Mouse (Mus musculus): ENCODE results near the gene Nceh1. TPM values are rescaled to one million over a fixed set of nuclear protein-coding genes. Genes with fewer than 3 reads are reported as not detected.
"Not testable (repeated sequence)": the region's sequence is repeated elsewhere in the genome, so short reads cannot be mapped to it uniquely, and the experiment has no call there.

Gene Nceh1
- total RNA-seq, 4 experiments from 2014 or later: 113 to 126 (median 120) TPM

DNA sequence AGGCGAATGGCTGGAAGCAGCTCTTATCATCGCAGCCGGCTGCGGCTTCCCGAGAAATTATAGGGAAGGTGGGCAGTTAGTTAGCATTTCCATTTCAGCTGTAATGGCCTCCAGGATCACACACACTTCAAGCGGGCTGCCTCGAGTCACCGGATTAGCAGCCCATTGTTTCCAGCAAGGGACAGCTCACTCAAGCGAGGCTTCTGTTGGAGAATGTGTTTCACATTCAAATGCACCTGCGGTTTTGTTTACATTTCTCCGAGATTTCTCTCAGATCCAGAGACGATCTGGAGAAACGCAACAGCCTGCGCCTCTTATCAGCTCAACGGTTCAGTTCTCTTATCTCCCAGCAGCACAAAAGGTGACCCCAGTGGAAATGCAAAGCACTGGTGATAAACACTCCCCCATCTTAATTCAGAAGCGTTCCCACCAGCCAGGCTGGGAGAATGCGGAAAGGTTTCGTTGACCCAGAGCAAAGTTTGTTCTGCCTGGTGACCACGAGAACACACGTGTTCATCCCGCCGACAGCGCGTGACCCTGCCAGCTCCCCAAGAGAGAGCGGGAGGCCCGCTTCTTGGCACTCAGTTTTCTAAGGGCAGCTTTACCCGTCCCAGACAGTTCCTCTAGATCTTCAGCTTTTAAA lies 100.4 kb downstream of the Nceh1 start:
- peak in 1 of 2 experiments; percentile 8 for DNase-seq (ENCODE audit: low spot score in 2 of 2)

DNA sequence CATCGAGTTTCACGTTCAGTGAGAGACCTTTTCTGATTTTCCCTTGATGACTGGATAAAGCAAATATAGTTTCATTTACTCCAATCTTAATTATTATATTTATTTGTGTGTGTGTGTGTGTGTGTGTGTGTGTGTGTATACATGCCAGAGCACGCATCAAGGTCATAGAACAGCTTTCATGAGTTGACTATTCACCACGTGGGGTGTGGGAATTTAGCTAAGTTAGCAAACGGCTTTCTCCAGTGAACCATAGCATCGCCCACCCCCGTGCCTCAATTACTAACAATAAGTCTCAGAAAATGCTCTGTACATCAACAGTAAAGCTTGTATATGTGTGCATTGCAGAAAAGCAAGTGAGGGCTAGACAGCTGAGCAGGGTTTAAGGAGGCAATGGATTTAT lies 101.0 kb downstream of the Nceh1 start:
- no peak for DNase-seq (ENCODE audit: low spot score in 2 of 2)

DNA sequence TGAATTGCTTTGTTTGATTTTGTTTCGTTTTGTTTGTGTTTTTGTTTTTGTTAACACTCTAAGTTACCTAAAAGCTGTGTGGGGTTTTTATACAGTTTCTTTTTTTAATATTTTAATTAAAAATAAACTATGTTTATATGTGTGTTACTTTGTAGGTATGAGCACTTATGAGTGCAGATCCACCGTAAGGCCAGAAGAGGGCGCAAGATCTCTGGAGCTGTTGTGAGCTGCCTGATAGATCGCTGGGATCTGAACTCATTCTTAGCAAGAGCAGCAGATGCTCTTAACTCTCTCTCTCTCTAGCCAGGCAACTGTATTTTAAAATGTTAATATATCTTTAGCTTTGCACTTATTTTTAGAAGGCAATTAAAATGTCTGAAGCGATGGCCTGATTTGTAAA lies 101.5 kb downstream of the Nceh1 start:
- DNase-seq (ENCODE audit: low spot score in 2 of 2): no peak

DNA sequence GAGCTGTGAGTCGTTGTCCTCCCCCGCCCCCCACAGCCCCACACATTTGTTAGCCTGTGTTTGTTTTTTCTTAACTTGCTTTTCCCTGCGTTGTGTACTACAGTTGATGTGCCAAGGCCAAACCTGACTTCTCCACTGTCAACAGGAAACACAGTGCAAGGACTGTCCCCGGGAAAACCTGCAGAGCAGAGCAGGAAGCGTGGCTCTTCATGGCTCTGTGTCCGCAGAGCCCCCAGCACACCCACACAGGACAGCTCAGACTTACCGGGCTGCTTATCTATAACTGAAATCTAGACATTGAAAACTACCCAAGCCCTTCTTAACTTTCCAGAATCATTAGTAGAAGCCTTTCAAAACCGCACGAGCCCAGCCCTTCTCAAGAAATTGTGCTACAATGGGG lies 102.3 kb downstream of the Nceh1 start:
- DNase-seq (ENCODE audit: low spot score in 2 of 2): no peak

DNA sequence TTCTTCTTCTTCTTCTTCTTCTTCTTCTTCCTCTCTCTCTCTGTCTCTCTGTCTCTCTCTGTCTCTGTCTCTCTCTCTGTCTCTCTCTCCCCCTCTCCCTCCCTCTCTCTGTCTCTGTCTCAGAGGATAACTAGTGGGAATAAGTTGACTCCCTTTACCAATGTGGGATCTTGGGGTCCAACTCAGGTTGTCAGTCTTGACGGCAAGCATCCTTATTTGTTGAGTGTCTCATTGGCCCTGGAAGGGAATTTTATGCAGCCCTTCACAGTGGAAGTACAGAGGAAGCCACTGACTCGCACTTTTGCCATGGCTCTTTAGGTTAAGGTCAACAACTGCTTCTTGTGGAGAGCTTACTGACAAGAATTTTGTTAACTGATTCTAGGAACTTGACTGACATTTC lies 105.5 kb downstream of the Nceh1 start:
- DNase-seq (ENCODE audit: low spot score in 2 of 2): no peak

DNA sequence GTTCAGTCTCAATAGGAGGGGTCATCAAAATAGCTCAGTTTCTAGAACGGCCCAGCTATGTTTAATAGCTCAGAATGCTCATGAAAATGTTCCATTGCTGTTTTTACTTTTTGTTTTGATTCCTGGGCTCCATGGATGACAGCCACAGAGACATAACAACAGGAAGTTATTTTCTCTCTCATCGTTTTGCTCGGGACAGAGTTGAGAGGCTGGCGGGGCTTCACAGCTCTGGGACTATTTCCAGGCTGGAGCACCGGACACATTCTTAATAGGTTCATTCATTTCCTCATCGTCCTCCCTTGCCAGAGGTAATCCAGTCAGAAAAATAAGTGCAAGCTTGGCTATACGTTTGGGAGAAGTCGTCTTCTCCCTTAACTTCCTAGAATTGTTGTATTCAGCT lies 106.1 kb downstream of the Nceh1 start:
- no peak for DNase-seq (ENCODE audit: low spot score in 2 of 2)

DNA sequence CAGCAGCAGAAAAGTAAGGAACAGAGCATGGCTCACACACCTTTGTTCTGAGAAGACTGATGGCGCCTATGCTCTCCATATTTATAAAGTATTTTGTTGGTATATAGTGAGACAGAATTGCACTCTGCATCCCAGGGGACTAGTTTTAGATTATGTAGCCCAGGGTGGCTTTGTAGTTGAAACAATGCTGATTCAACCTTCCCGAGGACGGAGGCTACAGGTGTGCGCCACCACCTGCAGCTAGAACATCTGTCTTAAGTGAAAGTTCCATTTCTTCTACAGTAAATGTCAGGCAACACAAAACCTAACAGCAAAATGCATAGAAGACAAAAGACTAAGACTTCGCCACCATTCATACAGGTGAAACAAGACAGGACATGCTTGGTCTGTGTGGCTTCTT lies 107.5 kb downstream of the Nceh1 start:
- no peak for DNase-seq (ENCODE audit: low spot score in 2 of 2)

DNA sequence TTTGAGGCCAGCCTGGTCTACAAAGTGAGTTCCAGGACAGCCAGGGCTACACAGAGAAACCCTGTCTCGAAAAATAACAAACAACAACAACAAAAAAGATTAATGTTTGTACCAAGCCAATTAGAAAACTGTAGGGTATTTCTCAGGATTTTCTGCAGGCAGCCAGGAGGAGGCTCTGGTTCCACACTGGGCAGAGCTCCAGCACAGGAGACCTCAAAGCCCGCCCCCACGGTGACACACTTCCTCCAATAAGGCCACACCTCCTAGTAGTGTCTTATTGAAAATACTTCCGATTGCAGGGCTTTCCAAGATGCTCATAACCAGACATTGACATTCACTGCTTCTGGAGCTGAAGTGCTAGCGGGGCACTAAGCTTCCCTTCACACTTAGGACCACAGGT lies 108.2 kb downstream of the Nceh1 start:
- DNase-seq (ENCODE audit: low spot score in 2 of 2): not testable (repeated sequence)

DNA sequence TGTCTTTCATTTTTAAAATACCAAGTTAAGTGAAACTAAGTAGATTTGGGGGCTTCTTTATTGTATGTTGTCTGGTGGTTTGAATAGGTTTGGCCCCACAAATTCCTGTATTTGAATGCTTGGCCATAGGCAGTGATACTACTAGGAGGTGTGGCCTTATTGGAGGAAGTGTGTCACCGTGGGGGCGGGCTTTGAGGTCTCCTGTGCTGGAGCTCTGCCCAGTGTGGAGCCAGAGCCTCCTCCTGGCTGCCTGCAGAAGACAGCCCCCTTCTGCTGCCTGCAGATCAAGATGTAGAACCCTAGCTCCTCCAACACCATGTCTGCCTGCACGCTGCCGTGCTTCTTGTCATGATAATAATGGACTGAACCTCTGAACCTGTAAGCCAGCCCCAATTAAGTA lies 108.6 kb downstream of the Nceh1 start:
- DNase-seq (ENCODE audit: low spot score in 2 of 2): not testable (repeated sequence)

DNA sequence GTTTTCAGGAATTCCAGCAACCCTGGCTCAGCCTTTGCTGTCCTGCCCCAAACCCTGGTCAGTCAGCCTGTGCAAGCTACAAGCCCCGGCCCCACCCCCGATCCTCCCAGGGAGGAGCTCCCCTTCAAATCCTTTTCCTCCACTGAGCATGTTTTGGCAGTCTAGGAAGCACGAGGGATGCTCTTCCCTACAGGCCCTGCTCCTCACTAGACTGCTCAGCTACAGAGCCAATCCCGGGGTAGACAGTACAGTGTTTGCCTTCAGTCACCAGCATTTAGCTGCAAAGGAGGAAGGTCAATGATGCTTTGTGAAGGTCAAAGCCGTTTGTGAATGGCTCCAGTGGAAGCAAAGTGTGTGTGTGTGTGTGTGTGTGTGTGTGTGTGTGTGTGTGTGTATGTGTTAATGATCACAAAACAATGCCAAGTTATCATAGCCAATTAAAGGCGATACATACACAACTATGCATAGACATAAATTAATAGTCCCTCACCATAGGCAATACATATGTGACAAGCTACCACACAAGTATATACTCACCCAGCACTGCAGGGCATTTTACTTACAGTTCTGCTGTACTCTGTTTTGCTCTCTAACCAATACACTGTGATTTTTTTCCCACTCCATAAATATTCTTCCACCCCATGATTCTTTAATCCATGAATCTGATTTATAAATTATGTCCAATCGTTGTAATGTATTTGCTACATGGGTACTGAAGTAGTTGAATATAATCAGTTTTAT lies 111.0 kb downstream of the Nceh1 start:
- no peak for DNase-seq (ENCODE audit: low spot score in 2 of 2)

DNA sequence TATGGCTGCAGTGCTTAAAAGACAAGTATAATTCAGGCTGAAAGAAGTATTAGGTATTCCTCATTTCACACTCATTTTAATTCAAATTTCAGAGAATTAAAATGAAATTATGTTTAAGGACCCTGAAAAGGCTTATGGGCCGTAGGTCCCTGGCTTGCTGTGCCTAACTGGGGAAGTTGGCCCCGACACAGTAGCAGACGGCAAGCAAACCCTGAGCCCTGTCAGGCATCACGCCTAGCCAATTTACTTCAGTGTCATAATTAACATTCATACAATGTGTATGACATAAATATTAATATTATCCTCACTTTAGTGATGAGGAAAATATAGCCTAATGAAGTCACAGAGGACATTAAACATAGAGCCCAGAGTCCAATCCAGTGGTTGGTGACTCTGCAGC lies 117.7 kb downstream of the Nceh1 start:
- DNase-seq (ENCODE audit: low spot score in 2 of 2): no peak

DNA sequence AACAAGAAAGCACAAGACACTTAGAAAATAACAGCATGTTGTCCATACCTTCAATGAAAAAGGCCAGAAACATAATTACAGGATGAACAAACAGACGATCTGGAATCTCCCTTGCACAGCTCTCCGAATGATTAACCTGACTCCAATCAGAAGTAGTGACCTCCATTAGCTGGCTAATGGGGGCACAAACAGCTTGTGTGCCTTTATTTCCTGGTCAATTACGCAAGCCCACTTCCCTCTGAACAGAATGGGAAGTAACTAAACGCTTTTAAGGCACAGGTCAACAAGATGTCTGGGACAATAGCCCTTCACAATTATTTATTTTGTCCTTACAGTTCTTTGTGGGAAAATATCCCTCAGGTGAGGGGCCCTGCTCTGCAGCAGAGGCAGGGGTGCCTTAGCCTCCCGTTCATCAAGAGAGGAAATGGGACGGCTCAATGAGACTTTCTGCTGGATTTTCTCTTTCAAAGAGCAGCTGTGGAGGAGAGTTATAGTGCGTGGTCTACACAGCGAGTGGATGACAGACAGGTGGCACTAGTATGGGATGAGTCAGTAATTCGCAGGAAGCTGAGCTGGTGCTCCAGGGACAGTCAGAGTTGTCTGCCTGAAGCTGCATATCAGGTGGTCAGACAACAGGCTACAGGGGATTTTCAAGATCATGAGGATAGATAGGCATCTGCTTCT lies 119.7 kb downstream of the Nceh1 start:
- DNase-seq (ENCODE audit: low spot score in 2 of 2): no peak

DNA sequence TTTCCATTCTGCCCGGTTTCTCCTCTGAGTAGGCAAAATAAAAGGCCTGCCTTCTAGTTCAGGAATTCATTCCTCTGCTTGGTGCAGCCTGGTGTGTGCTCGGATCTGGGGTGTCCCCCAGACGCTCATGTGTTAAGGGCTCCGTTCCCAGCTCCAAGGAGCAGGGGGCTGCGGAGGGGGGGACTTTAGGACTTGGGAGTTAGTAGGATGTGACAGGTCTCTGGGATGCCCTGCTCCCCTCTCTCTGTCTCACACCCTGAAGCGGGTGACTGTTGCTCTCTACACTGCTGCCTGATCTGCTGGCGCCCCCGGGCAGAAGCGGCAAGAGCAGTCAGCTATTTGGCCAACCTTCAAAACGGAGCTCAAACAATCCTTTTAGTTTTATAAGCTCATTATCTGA lies 124.0 kb downstream of the Nceh1 start:
- DNase-seq (ENCODE audit: low spot score in 2 of 2): no peak

DNA sequence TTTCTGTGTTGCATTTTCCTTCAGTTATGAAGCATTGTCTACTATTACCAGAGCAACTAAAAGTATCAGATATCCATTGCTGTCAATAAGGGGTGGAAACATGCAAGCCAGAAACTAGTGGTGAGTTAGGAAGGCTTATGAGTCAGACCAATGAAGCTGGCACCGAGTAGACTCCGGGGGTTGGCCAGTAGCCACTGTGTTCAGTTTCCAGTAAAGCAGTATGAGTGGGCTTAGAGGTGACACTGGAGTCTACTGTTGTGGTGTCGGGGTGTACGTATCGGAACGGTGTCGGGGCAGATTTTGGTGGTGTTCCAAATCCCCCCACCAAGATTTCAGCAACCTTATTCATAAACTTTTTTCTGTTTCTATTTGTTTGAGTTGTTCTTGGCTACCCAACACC lies 128.2 kb downstream of the Nceh1 start:
- DNase-seq (ENCODE audit: low spot score in 2 of 2): peak in 1 of 2 experiments; percentile 10

DNA sequence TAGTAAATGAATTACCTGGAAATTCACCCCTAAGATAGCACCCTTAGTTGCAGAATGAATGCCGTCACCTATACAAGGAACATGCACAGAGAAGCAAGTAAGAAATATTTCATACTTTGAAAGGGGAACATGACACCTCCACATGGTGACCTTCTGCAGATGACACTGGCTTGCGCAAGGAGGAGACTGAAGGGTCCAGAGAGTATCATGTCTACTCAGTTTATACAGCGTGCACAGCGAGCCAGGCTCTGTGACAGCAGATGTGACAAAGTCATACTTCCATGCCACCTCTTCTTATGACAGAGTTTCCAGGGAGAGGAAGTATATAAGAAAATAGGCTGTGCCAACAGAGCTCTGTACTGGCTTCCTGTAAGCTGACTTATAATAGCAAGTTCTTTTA lies 128.7 kb downstream of the Nceh1 start:
- no peak for DNase-seq (ENCODE audit: low spot score in 2 of 2)

DNA sequence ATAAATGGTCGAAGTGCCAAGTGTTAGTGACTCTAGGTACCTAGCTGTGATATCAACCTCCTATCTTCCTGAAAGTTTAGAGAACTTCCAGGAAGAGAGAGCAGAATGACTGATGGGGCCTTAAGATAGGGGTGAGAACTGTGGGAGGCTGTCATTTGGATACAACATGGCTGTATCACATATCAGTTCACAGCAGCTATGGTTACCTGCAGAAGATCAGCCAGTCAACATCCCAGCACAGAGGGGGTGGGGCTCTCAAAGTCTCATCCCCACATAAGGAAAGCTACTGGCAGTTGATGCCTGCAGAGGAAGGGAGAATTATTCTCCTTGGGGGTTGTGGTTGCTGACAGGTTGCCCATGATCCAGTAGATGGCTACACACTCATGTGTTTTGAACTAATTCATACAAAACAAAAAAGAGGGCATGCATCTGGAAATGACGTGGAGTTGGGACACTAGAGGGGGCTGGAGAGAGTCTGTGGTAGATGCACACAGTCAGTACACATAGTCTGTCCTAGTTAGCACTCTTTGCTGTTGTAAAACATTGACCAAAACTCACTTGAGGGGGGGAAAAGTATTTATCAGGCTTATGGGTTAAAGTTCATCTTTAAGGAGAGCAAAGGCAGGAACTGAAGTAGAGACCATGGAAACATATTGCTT lies 131.9 kb downstream of the Nceh1 start:
- DNase-seq (ENCODE audit: low spot score in 2 of 2): no peak

DNA sequence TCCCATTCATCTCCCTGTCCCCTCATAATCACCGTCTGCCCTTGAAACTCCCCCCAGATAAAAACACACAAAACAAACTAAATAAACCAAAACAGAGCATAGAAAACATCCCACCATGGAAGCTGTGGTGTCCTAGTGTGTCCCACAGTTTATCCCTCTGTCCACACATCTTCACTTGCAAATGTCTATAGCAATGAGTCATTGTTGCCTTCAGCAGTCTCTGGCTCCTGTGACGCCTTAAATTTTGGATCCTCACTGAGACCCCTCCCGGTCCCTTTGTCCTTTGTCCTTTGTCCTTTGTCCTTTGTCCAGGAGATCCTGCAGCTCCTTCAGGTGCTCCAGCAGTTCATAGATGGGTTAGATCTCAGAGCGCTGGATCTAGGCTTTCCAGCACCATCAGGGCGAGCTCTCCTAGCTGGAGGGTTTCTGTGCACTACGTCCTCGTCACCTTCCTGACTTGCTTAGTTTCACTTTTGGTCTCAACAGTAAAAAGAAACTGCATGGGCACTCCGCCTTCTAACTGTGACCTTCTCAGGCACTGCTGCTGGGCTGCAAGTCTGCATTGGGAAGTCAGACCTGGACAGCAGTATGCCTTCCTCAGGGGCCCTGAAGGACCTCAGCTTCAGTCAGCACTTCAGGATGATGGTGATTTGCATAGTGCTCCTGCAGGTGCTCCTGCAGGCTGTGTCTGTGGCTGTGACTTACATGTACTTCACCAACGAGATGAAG lies 134.0 kb downstream of the Nceh1 start, which contains the start of gene Tnfsf10:
Gene Tnfsf10 (plus strand): TSS at position 470 of the 729 bp plus-strand sequence.
- no peak for DNase-seq (ENCODE audit: low spot score in 2 of 2)

DNA sequence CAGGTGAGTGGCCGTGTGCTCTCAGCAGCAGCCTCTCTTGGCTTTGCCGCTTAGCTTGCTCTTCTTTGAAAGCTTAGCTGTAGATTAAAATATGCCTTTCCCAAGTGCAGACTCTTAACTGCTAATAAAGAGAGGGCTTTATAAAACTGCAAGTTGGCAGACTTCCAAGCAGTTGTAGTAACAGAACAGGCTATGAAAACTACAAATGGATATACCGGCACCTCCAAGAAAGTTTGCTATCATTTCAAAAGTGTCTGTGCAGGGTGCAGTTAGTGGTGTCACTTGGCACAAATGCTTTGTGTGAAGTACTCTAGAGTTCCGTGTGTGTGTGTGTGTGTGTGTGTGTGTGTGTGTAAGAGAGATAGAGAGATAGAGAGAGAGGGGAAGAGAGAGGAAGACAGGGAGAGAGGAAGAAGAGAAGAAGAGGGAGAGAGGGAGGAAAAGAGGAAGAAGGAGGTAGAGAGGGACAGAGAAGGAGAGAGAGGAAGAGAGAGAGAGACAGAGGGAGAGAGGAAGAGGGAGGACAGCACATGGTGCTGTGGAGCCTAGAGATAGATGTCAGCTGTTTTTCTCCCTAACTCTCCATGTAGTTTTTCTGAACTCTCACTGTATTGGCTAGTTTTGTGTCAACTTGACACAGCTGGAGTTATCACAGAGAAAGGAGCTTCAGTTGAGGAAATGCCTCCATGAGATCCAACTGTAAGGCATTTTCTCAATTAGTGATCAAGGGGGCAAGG lies 134.7 kb downstream of the Nceh1 start:
- DNase-seq (ENCODE audit: low spot score in 2 of 2): no peak

DNA sequence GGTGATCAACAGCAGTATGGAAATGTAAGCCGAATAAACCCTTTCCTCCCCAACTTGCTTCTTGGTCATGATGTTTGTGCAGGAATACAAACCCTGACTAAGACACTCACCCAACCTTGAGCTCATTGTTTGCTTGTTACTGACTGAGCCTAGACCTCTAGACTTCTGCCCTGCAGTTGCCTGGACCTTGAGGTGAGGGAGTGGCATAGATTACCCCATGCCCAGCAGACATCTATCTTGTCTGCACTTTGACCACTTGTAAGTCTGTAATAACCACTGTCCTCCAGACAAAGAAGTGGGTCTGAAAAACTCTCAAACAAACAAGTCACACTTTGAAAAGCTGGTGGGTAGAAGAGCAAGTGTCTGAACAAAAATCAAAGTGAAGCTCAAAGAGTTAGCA lies 136.9 kb downstream of the Nceh1 start:
- DNase-seq (ENCODE audit: low spot score in 2 of 2): no peak

DNA sequence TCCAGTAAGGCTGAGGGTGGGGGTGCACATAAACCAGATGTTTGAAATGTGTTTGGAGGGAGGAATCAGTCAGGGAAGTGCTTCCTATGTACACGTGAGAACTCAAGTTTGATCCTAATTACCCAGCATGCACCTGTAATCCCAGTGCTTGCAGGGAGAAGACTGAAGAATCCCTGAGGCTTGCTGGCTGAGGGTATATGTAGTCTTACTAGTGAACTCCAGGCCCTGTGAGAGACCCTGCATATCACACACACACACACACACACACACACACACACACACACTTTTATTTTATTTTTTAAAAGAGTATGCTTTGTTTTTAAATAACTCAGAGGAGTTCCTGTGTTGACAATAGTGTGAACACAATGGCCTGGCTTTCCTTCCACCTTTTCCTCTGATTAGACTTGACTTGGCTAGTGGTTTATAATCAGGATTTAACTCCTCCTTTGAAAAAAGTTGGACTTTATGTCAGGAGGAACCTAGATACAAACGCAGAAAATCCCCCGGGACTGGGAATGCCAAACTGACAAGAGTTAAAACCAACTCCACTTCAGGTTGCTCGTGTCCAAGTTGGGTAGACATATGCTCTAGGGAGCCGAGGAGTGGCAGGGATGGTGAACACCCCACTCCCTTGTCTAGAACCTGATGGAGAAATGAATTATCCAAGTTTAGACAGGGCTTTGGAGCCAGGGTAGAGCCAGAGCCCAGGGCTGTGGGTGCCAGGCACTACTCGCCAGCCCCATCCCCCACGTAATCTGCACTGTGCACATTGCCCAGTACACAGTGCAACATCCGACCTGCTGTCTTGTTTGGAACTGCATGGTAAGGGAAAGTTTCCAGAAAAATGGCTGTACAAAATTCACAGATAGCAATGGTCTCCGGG lies 138.1 kb downstream of the Nceh1 start:
- no peak for DNase-seq (ENCODE audit: low spot score in 2 of 2)

Data from left cerebral cortex, adult 8-10 months (tissue).